ENCODE assay signal across 18 mouse cellular contexts in genomic region chr3:45385451-45385850, GRCm38 (mm10). TPM values are rescaled to one million over a fixed set of nuclear protein-coding genes. Genes with fewer than 3 reads are reported as not detected.
DNase-seq lines count a peak whose midpoint lies in the region; ATAC-seq and TF ChIP-seq lines count a peak whose summit lies in the region.
"Had no signal": no experiment of that assay in that cellular context is flagged by ENCODE, and none has a peak within 500 bp of the region (broad histone marks: within the 10 kb centered on the region; RNA-seq: fewer than 3 reads in every experiment).

No protein-coding gene starts in this region.

- no peak for TF ChIP-seq CTCF in heart, adult 2 months (IDR thresholded peaks at IDR 0.05)
- TF ChIP-seq CTCF in gastrocnemius, adult 2 months (IDR thresholded peaks at IDR 0.05), result no peak

- 42% methylated on average over 2 of the region's 2 CpGs for WGBS in embryonic facial prominence, embryonic 13.5 days
- 63% methylated on average over 2 of the region's 2 CpGs for WGBS in embryonic facial prominence, embryonic 10.5 days
- WGBS in forebrain, embryonic 14.5 days, result 8% methylated on average over 2 of the region's 2 CpGs
- WGBS in midbrain, embryonic 14.5 days, result 49% methylated on average over 2 of the region's 2 CpGs
- 70% methylated on average over 2 of the region's 2 CpGs for WGBS in heart, adult 2 months

- intact Hi-C loops in heart, adult 2 months (cut with DNase I), result no loop called here
- intact Hi-C loops in gastrocnemius, adult 2 months (cut with DNase I), result no loop called here

- H3K36me3 ChIP-seq in embryonic facial prominence, embryonic 13.5 days, result no peaks in the 10 kb centered on the region
- H3K36me3 ChIP-seq in embryonic facial prominence, embryonic 10.5 days (replicated peaks), result no peaks in the 10 kb centered on the region
- no peaks in the 10 kb centered on the region for H3K36me3 ChIP-seq in forebrain, embryonic 14.5 days (ENCODE audit: control insufficient read depth, insufficient read depth, low read length)
- H3K36me3 ChIP-seq in midbrain, embryonic 14.5 days (ENCODE audit: control insufficient read depth, insufficient read depth, low read length), result peaks cover 12% of the 10 kb centered on the region; the same call in 1 of the 2 replicates
- no peaks in the 10 kb centered on the region for H3K36me3 ChIP-seq in heart, adult 2 months (ENCODE audit: control insufficient read depth, insufficient read depth, low read length)
- H3K36me3 ChIP-seq: heart, embryonic 15.5 days; limb, embryonic 13.5 days; liver, embryonic 15.5 days; neural tube, embryonic 12.5 days had no signal

- peak overlapping the region; percentile 41 for H3K4me2 ChIP-seq in embryonic facial prominence, embryonic 13.5 days
- peak overlapping the region; percentile 34 for H3K4me2 ChIP-seq in forebrain, embryonic 14.5 days (ENCODE audit: low read length)
- H3K4me2 ChIP-seq in midbrain, embryonic 14.5 days (ENCODE audit: low read length), result peak overlapping the region; percentile 87
- H3K4me2 ChIP-seq: heart, embryonic 15.5 days; liver, embryonic 15.5 days had no signal

- ATAC-seq in embryonic facial prominence, embryonic 13.5 days (ENCODE audit: insufficient number of reproducible peaks, insufficient read depth, low FRiP score, low TSS enrichment, low read depth), result no peak
- peak; percentile 38 for ATAC-seq in forebrain, embryonic 14.5 days
- no peak for ATAC-seq in midbrain, embryonic 14.5 days (ENCODE audit: low FRiP score, low TSS enrichment)

- H3K9me3 ChIP-seq in embryonic facial prominence, embryonic 13.5 days, result no peaks in the 10 kb centered on the region
- no peaks in the 10 kb centered on the region for H3K9me3 ChIP-seq in embryonic facial prominence, embryonic 10.5 days
- H3K9me3 ChIP-seq in forebrain, embryonic 14.5 days (replicated peaks; ENCODE audit: control insufficient read depth, low read length), result no peaks in the 10 kb centered on the region
- no peaks in the 10 kb centered on the region for H3K9me3 ChIP-seq in midbrain, embryonic 14.5 days (ENCODE audit: control insufficient read depth, low read length)
- H3K9me3 ChIP-seq: heart, embryonic 15.5 days; limb, embryonic 13.5 days; liver, embryonic 15.5 days; neural tube, embryonic 12.5 days had no signal

- TF ChIP-seq POLR2A in heart, adult 2 months (IDR thresholded peaks at IDR 0.05; ENCODE audit: insufficient read depth, low read depth, low read length), result no peak

- no peak overlapping the region for H3K27ac ChIP-seq in embryonic facial prominence, embryonic 13.5 days
- H3K27ac ChIP-seq in embryonic facial prominence, embryonic 10.5 days (replicated peaks), result no peak overlapping the region
- H3K27ac ChIP-seq in forebrain, embryonic 14.5 days (ENCODE audit: low read depth, low read length), result no peak overlapping the region
- 0 out of 2 replicates have a peak overlapping the region, but pooled peaks have one; percentile 26 for H3K27ac ChIP-seq in midbrain, embryonic 14.5 days (replicated peaks; ENCODE audit: low read depth, low read length)
- H3K27ac ChIP-seq in heart, adult 2 months, result no peak overlapping the region
- H3K27ac ChIP-seq in gastrocnemius, adult 2 months, result no peak overlapping the region
- H3K27ac ChIP-seq: heart, embryonic 15.5 days; limb, embryonic 13.5 days; liver, embryonic 15.5 days; neural tube, embryonic 12.5 days; stomach, postnatal 0 days had no signal

- H3K79me2 ChIP-seq in heart, adult 2 months (replicated peaks; ENCODE audit: control insufficient read depth, insufficient read depth, low read length), result no peaks in the 10 kb centered on the region

- DNase-seq in embryonic facial prominence, embryonic 10.5 days (ENCODE audit: low spot score), result no peak
- DNase-seq in 3134 (ENCODE audit: extremely low read depth, insufficient read length, low spot score), result peak; percentile 8
- peak; percentile 60 for DNase-seq in forebrain, embryonic 14.5 days (ENCODE audit: low spot score)
- no peak for DNase-seq in midbrain, embryonic 14.5 days
- no peak for DNase-seq in heart, adult 2 months
- no peak for DNase-seq in gastrocnemius, adult 2 months
- no peak for DNase-seq in thymus, postnatal 10 days (ENCODE audit: low spot score in 2 of 2)
- DNase-seq: kidney, adult 18-20 months; kidney, postnatal 14 days; lung, postnatal 14 days; thymus, postnatal 25 days had no signal

- H3K9ac ChIP-seq in embryonic facial prominence, embryonic 13.5 days, result no peak overlapping the region
- H3K9ac ChIP-seq in forebrain, embryonic 14.5 days (ENCODE audit: low read length), result no peak overlapping the region
- no peak overlapping the region for H3K9ac ChIP-seq in midbrain, embryonic 14.5 days (replicated peaks; ENCODE audit: low read length)
- H3K9ac ChIP-seq in heart, adult 2 months (ENCODE audit: low read depth, low read length), result no peak overlapping the region
- H3K9ac ChIP-seq: heart, embryonic 15.5 days; limb, embryonic 13.5 days; liver, embryonic 15.5 days; neural tube, embryonic 12.5 days had no signal

- TF ChIP-seq EP300 in heart, adult 2 months (IDR thresholded peaks at IDR 0.05; ENCODE audit: insufficient read depth, low read depth, low read length), result no peak

- no peak overlapping the region for H3K4me3 ChIP-seq in embryonic facial prominence, embryonic 13.5 days
- no peak overlapping the region for H3K4me3 ChIP-seq in embryonic facial prominence, embryonic 10.5 days
- peak overlapping the region; percentile 4; the same call in 1 of the 2 replicates for H3K4me3 ChIP-seq in forebrain, embryonic 14.5 days (ENCODE audit: low read depth, low read length)
- H3K4me3 ChIP-seq in midbrain, embryonic 14.5 days (replicated peaks; ENCODE audit: low read depth, low read length), result peak overlapping the region; percentile 27
- H3K4me3 ChIP-seq in heart, adult 2 months, result no peak overlapping the region
- H3K4me3 ChIP-seq in gastrocnemius, adult 2 months, result no peak overlapping the region
- H3K4me3 ChIP-seq: heart, embryonic 15.5 days; liver, embryonic 15.5 days; neural tube, embryonic 12.5 days had no signal

- peaks cover 19% of the 10 kb centered on the region for H3K27me3 ChIP-seq in embryonic facial prominence, embryonic 13.5 days
- peaks cover 25% of the 10 kb centered on the region for H3K27me3 ChIP-seq in embryonic facial prominence, embryonic 10.5 days (replicated peaks; ENCODE audit: low read depth, poor library complexity, severe bottlenecking)
- no peaks in the 10 kb centered on the region for H3K27me3 ChIP-seq in forebrain, embryonic 14.5 days (replicated peaks; ENCODE audit: control insufficient read depth, insufficient read depth, low read length)
- H3K27me3 ChIP-seq in midbrain, embryonic 14.5 days (ENCODE audit: control insufficient read depth, insufficient read depth, low read length), result no peaks in the 10 kb centered on the region
- H3K27me3 ChIP-seq in heart, adult 2 months (ENCODE audit: control insufficient read depth, insufficient read depth, low read length), result peaks cover 12% of the 10 kb centered on the region
- H3K27me3 ChIP-seq: CH12.LX had no signal

- H3K4me1 ChIP-seq in embryonic facial prominence, embryonic 13.5 days, result peaks cover 9% of the 10 kb centered on the region
- peaks cover 15% of the 10 kb centered on the region for H3K4me1 ChIP-seq in embryonic facial prominence, embryonic 10.5 days
- peaks cover 14% of the 10 kb centered on the region for H3K4me1 ChIP-seq in forebrain, embryonic 14.5 days (ENCODE audit: control insufficient read depth, insufficient read depth, low read length)
- H3K4me1 ChIP-seq in midbrain, embryonic 14.5 days (ENCODE audit: control insufficient read depth, insufficient read depth, low read length), result peaks cover 11% of the 10 kb centered on the region
- no peaks in the 10 kb centered on the region for H3K4me1 ChIP-seq in heart, adult 2 months (ENCODE audit: control insufficient read depth, insufficient read depth, low read length)
- H3K4me1 ChIP-seq: liver, embryonic 15.5 days had no signal

RNA-seq across cellular contexts. Expression of gene Pcdh10, which starts 7.3 kb away (rescaled TPM):
- polyA plus RNA-seq in embryonic facial prominence, embryonic 13.5 days (2015; fragmentation: Nextera tagmentation; extraction: Ambion mirVana), result 7.1 and 8.2 TPM in 2 replicates
- polyA plus RNA-seq in embryonic facial prominence, embryonic 10.5 days (2016; fragmentation: Nextera tagmentation; extraction: Ambion mirVana), result 1.6 and 3.3 TPM in 2 replicates
- 12.7 and 16.1 TPM in 2 replicates for polyA plus RNA-seq in forebrain, embryonic 14.5 days (2014; fragmentation: Nextera tagmentation; extraction: Ambion mirVana)
- 30.9 and 35.4 TPM in 2 replicates for polyA plus RNA-seq in midbrain, embryonic 14.5 days (2014; fragmentation: Nextera tagmentation; extraction: Ambion mirVana)
- under 1 TPM in 1 of 2 experiments, not detected in 1; 0.02 TPM for total RNA-seq in heart, adult 2 months (2021)
- 0.02 TPM in 1 of 2 replicates, not detected in the other for polyA plus RNA-seq in heart, adult 2 months (2012; rRNA removed)
- total RNA-seq in gastrocnemius, adult 2 months (2021), result under 1 TPM; 0.05 to 0.06 TPM
- total RNA-seq: CH12.LX had no signal

Comparison
In these comparisons a context has a peak if more than half of its experiments do, and no peak if none do; other contexts are left out.
1. H3K4me2 ChIP-seq: peak in every context shown above with its lines; median percentile 87 in midbrain, embryonic 14.5 days; 41 in embryonic facial prominence, embryonic 13.5 days; 34 in forebrain, embryonic 14.5 days.
2. H3K4me3 ChIP-seq: peak in forebrain, embryonic 14.5 days (single experiment) and midbrain, embryonic 14.5 days (single experiment); none in embryonic facial prominence, embryonic 13.5 days (single experiment), embryonic facial prominence, embryonic 10.5 days (single experiment), heart, adult 2 months (single experiment) and gastrocnemius, adult 2 months (single experiment).
3. DNase-seq: peak in 3134 (single experiment) and forebrain, embryonic 14.5 days (single experiment); none in embryonic facial prominence, embryonic 10.5 days (single experiment), midbrain, embryonic 14.5 days (single experiment), heart, adult 2 months (0 of 2), gastrocnemius, adult 2 months (single experiment) and thymus, postnatal 10 days (0 of 2).